Mouse (Mus musculus) stomach, embryonic 14.5 days (tissue): ENCODE data around the gene Pde7b. TPM values are rescaled to one million over a fixed set of nuclear protein-coding genes. Genes with fewer than 3 reads are reported as not detected.

ENCODE experiments used
- ATAC-seq: fragments of 200-750 bp; cut with Nextera tagmentation; 2 replicates; pipeline ENCODE4 v1.8.0; 2017; ENCODE audit warnings: low read depth, moderate TSS enrichment; ENCODE audit not compliant: insufficient number of reproducible peaks, insufficient read depth, low FRiP score
- H3K27ac ChIP-seq: fragments of 300-500 bp; sonication (generic); 2 replicates; pipeline ENCODE4 v1.5.1; 2014; ENCODE audit warnings: mild to moderate bottlenecking, low read length, moderate library complexity, mixed read lengths
- H3K27me3 ChIP-seq: fragments of 300-500 bp; sonication (generic); 2 replicates; pipeline ENCODE4 v1.6.1; 2014; ENCODE audit warnings: low read length, control low read depth, mixed read lengths; ENCODE audit not compliant: control insufficient read depth, insufficient read depth
- H3K36me3 ChIP-seq: fragments of 300-500 bp; sonication (generic); 2 replicates; pipeline ENCODE4 v1.6.1; 2014; ENCODE audit warnings: mild to moderate bottlenecking, control low read depth, low read length, moderate library complexity, mixed read lengths; ENCODE audit not compliant: control insufficient read depth, insufficient read depth
- H3K4me1 ChIP-seq: fragments of 300-500 bp; sonication (generic); 2 replicates; pipeline ENCODE4 v1.6.1; 2014; ENCODE audit warnings: low read length, control low read depth, mixed read lengths; ENCODE audit not compliant: control insufficient read depth, insufficient read depth
- H3K4me2 ChIP-seq: fragments of 300-500 bp; sonication (generic); replicated peaks from 2 replicates; pipeline ENCODE4 v1.6.1; 2014; ENCODE audit warnings: low read depth, low read length, control low read depth
- H3K4me3 ChIP-seq: fragments of 300-500 bp; sonication (generic); 2 replicates; pipeline ENCODE4 v1.5.1; 2014; ENCODE audit warnings: low read depth, low read length, control low read depth
- H3K9ac ChIP-seq: fragments of 300-500 bp; sonication (generic); replicated peaks from 2 replicates; pipeline ENCODE4 v1.6.1; 2014; ENCODE audit warnings: low read depth, mild to moderate bottlenecking, control low read depth, low read length, moderate library complexity, mixed read lengths
- H3K9me3 ChIP-seq: fragments of 300-500 bp; sonication (generic); 2 replicates; pipeline ENCODE4 v1.6.1; 2016; ENCODE audit warnings: low read depth, low read length, control low read depth; ENCODE audit not compliant: control insufficient read depth
- WGBS: fragments of 180-500 bp; shearing (Covaris S2); extraction: QIAGEN DNeasy Blood & Tissue Kit; methylation state at CpG from one replicate; pipeline ENCODE4 v1.1.7; 2014; 5-methylcytosine and 5-hydroxymethylcytosine counted together
- polyA plus RNA-seq: library from polyadenylated mRNA; unstranded; fragments of >200 nt; fragmentation: Nextera tagmentation; extraction: Ambion mirVana; gene quantifications from 2 replicates; pipeline ENCODE4 v1.2.1, GENCODE M21; 2014

Gene Pde7b
- polyA plus RNA-seq, 1 experiment from 2014 or later = 6.5 TPM

- H3K27me3 ChIP-seq = no peaks in the 10 kb centered on the region
- no peak overlapping the region for H3K9ac ChIP-seq
- H3K4me3 ChIP-seq = no peak overlapping the region
- ATAC-seq = no peak
- H3K4me2 ChIP-seq = no peak overlapping the region
- no peaks in the 10 kb centered on the region for H3K4me1 ChIP-seq
- no peaks in the 10 kb centered on the region for H3K36me3 ChIP-seq
- no peaks in the 10 kb centered on the region for H3K9me3 ChIP-seq
- WGBS = 84% methylated on average over 1 of the region's 1 CpGs
- no peak overlapping the region for H3K27ac ChIP-seq
These were observed 150.5 kb downstream of the Pde7b start for GRCm38 (mm10) chr10:20574414-20574813.

DNA sequence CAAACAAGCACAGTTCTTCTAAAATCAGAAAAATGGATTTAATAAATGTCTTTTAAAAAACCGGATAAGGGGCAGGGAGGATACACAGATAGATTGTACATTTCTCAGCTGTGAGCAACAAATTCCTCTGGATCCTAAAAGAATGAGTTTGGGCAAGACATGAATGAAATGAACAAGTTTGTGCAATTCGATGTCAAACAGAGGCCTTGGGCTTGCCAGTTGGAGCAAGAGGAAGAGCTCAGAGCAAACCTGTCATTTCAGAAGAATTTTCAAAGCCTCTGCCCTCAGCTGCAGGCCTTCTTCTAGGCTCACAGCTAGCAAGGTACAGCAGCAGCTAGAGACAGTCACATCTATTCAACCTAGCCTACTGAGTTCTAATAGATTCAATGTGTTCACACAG is 153.4 kb downstream of the Pde7b start:
- no peak overlapping the region for H3K4me2 ChIP-seq
- no peak overlapping the region for H3K27ac ChIP-seq
- no peaks in the 10 kb centered on the region for H3K4me1 ChIP-seq
- H3K4me3 ChIP-seq = no peak overlapping the region
- WGBS = 81% methylated on average over 2 of the region's 2 CpGs
- no peaks in the 10 kb centered on the region for H3K36me3 ChIP-seq
- H3K27me3 ChIP-seq = no peaks in the 10 kb centered on the region
- no peak for ATAC-seq
- H3K9ac ChIP-seq = no peak overlapping the region
- H3K9me3 ChIP-seq = no peaks in the 10 kb centered on the region

DNA sequence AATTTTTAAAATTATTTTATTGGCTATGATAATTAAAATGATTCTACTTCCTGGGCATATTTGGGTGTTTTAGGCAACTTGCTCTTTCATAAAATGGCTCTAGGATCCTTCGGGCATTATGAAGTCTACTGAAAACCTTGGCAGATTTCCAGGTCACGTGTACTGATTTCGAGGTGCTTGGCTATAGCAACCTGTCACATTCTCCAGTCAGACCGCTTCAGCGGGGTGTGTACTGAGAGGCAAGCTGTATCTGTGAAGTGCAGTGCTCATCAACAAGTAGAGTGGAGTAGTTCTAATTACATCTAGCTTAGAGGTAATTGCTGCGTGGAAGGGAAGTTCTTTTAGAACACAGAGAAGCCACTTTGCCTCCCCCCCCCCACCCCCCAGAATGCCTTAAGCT is 156.2 kb downstream of the Pde7b start:
- Histone ChIP-seq H3K4me1 (no peaks in the 10 kb centered on the region), H3K9me3 (no peaks in the 10 kb centered on the region), H3K9ac (no peak overlapping the region), H3K4me3 (no peak overlapping the region), H3K27ac (no peak overlapping the region), H3K4me2 (no peak overlapping the region), H3K36me3 (no peaks in the 10 kb centered on the region), H3K27me3 (no peaks in the 10 kb centered on the region)
- no peak for ATAC-seq
- WGBS = 78% methylated on average over 6 of the region's 6 CpGs

DNA sequence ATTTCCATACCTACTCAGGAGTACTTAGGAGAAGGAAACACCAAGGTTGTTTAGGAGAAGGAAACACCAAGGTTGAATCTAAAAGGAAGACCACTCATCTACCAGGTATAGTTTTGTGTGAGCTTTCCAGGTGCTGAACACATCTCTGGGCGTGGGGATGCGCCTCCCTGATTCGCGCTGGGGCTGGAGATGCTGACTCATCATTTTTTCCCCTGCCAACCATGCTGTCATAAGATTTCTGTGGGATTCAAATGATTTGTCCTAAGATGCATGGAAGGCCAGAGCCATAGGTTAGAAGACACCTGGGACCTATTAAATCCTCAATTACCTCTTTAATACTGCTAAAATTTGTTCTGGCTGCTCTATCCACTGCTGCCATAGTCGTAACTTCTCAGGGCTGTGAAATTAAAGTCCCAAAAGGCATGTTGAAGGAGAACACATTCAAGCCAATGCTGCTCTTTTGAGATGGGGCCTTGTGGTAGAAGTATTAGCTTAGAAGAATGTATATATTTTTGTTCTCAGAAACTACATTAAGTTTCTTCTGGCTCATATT is 157.1 kb downstream of the Pde7b start:
- 88% methylated on average over 5 of the region's 5 CpGs for WGBS
- H3K27ac ChIP-seq = no peak overlapping the region
- ATAC-seq = no peak

GRCm38 (mm10) chr10:20556477-20556876 is 168.4 kb downstream of the Pde7b start:
- H3K4me3 ChIP-seq = no peak overlapping the region
- H3K9me3 ChIP-seq = no peaks in the 10 kb centered on the region
- H3K36me3 ChIP-seq = no peaks in the 10 kb centered on the region
- H3K4me1 ChIP-seq = no peaks in the 10 kb centered on the region; the same call in 1 of the 2 replicates
- no peak for ATAC-seq
- no peaks in the 10 kb centered on the region for H3K27me3 ChIP-seq
- H3K27ac ChIP-seq = no peak overlapping the region
- H3K4me2 ChIP-seq = no peak overlapping the region
- 37% methylated on average over 7 of the region's 7 CpGs for WGBS
- no peak overlapping the region for H3K9ac ChIP-seq

More for the DNA sequence above, 157.1 kb downstream of the Pde7b start:
- Histone ChIP-seq H3K9ac (no peak overlapping the region), H3K36me3 (no peaks in the 10 kb centered on the region), H3K4me2 (no peak overlapping the region), H3K4me3 (no peak overlapping the region), H3K9me3 (no peaks in the 10 kb centered on the region), H3K4me1 (no peaks in the 10 kb centered on the region), H3K27me3 (no peaks in the 10 kb centered on the region)

GRCm38 (mm10) chr10:20551341-20551740 is 173.5 kb downstream of the Pde7b start:
- Histone ChIP-seq H3K4me2 (no peak overlapping the region), H3K9ac (no peak overlapping the region), H3K4me1 (peaks cover 9% of the 10 kb centered on the region), H3K27me3 (no peaks in the 10 kb centered on the region), H3K27ac (no peak overlapping the region), H3K9me3 (no peaks in the 10 kb centered on the region), H3K4me3 (no peak overlapping the region), H3K36me3 (no peaks in the 10 kb centered on the region)
- no peak for ATAC-seq

DNA sequence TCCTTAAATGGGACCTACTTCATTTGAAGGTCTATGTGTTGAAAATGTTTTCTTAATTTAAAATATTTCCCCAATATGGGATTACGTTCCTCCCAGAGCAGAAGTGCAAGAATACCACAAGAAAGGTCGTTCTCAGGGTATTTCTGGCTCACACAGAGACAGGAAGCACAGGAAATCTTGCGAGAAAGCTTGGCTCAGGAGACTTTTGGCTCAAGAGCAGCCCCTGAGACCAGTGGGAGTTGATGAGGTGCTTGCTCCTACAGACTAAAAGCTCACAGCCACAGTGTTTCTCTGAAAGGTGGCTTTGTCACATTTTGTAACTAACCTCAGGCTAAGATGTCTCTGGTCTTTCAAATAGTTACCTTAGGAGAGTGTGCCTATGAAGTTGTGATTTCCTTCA is 174.1 kb downstream of the Pde7b start:
- no peak overlapping the region for H3K27ac ChIP-seq
- no peaks in the 10 kb centered on the region for H3K36me3 ChIP-seq
- H3K9me3 ChIP-seq = no peaks in the 10 kb centered on the region
- ATAC-seq = no peak
- H3K4me2 ChIP-seq = no peak overlapping the region
- no peaks in the 10 kb centered on the region for H3K27me3 ChIP-seq
- WGBS = 57% methylated on average over 3 of the region's 3 CpGs
- H3K4me1 ChIP-seq = peaks cover 9% of the 10 kb centered on the region
- no peak overlapping the region for H3K9ac ChIP-seq
- H3K4me3 ChIP-seq = no peak overlapping the region

DNA sequence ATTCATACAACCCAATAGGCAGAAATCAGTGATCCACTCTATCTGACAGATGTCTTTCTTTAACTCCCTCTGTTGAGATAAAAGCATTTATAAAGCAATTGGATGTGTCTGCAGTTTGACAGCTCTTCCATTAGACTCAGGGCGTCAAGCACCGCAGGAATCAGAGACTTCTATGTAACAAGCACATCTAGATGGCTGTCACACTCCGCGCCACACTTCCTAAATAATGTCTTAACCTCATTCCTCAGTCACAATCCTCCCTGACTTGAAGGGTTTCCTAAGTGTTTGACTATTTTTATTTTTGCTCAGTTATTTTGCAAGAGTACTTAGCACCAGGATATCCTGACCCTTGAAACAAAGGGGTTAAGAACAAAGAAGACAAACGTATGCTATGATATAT is 174.7 kb downstream of the Pde7b start:
- Histone ChIP-seq H3K4me2 (no peak overlapping the region), H3K4me3 (no peak overlapping the region), H3K36me3 (no peaks in the 10 kb centered on the region), H3K27me3 (no peaks in the 10 kb centered on the region), H3K9me3 (no peaks in the 10 kb centered on the region), H3K4me1 (peaks cover 9% of the 10 kb centered on the region), H3K9ac (no peak overlapping the region), H3K27ac (no peak overlapping the region)
- no peak for ATAC-seq
- 71% methylated on average over 5 of the region's 5 CpGs for WGBS
